10 mouse cellular contexts compared by ENCODE assay signal in genomic region chr5:148454200-148454599, GRCm38 (mm10). TPM values are rescaled to one million over a fixed set of nuclear protein-coding genes. Genes with fewer than 3 reads are reported as not detected.
DNase-seq lines count a peak whose midpoint lies in the region; ATAC-seq lines count a peak whose summit lies in the region.
"Had no signal": no experiment of that assay in that cellular context is flagged by ENCODE, and none has a peak within 500 bp of the region (broad histone marks: within the 10 kb centered on the region; RNA-seq: fewer than 3 reads in every experiment).

No protein-coding gene starts in this region.

- 0 out of 2 replicates have a peak, but pooled peaks have one; percentile 47 for ATAC-seq in liver, embryonic 11.5 days (replicated peaks; ENCODE audit: low FRiP score)
- peak; percentile 52 for ATAC-seq in forebrain, embryonic 15.5 days (replicated peaks)

- H3K9ac ChIP-seq in liver, embryonic 11.5 days (ENCODE audit: low read depth, low read length) = no peak overlapping the region
- H3K9ac ChIP-seq in forebrain, embryonic 15.5 days (replicated peaks) = no peak overlapping the region
- H3K9ac ChIP-seq: heart, embryonic 12.5 days had no signal

- no peaks in the 10 kb centered on the region for H3K36me3 ChIP-seq in liver, embryonic 11.5 days (ENCODE audit: control insufficient read depth, insufficient read depth, low read length)
- H3K36me3 ChIP-seq in forebrain, embryonic 15.5 days = no peaks in the 10 kb centered on the region
- H3K36me3 ChIP-seq: heart, embryonic 12.5 days had no signal

- DNase-seq in liver, embryonic 11.5 days (ENCODE audit: low spot score) = no peak
- DNase-seq in liver (no peak), ZHBTc4 (ENCODE audit: low read depth, low spot score) (peak; percentile 53)
- DNase-seq in retina, embryonic 14.5 days (ENCODE audit: low spot score) = peak; percentile 20
- DNase-seq in adrenal gland, adult 18-20 months (ENCODE audit: low spot score in 2 of 2) = no peak
- DNase-seq in heart, postnatal 14 days = no peak
- DNase-seq: gastrocnemius, adult 2 months; lung, adult 18-20 months had no signal

- intact Hi-C loops in heart, postnatal 14 days (cut with DNase I) = loop anchor here (5.0 kb wide), 1 partner anchor 338 kb away; no protein-coding TSS in a partner anchor

- no peaks in the 10 kb centered on the region for H3K9me3 ChIP-seq in liver, embryonic 11.5 days (ENCODE audit: control insufficient read depth, low read length)
- no peaks in the 10 kb centered on the region for H3K9me3 ChIP-seq in forebrain, embryonic 15.5 days

- WGBS in liver, embryonic 11.5 days = 50% methylated on average over 5 of the region's 5 CpGs
- 78% methylated on average over 5 of the region's 5 CpGs for WGBS in forebrain, embryonic 15.5 days

- no peak overlapping the region for H3K4me3 ChIP-seq in liver, embryonic 11.5 days (ENCODE audit: low read depth, low read length)
- H3K4me3 ChIP-seq in forebrain, embryonic 15.5 days = no peak overlapping the region
- H3K4me3 ChIP-seq: gastrocnemius, adult 2 months; heart, embryonic 12.5 days had no signal

- H3K27ac ChIP-seq in liver, embryonic 11.5 days (ENCODE audit: low read depth, low read length) = no peak overlapping the region
- H3K27ac ChIP-seq in forebrain, embryonic 15.5 days (replicated peaks) = peak overlapping the region; percentile 60; the same call in 1 of the 2 replicates
- H3K27ac ChIP-seq: gastrocnemius, adult 2 months had no signal

- no peaks in the 10 kb centered on the region for H3K4me1 ChIP-seq in liver, embryonic 11.5 days (replicated peaks; ENCODE audit: control insufficient read depth, insufficient read depth, low read length)
- H3K4me1 ChIP-seq in forebrain, embryonic 15.5 days = peaks cover 16% of the 10 kb centered on the region
- H3K4me1 ChIP-seq: heart, embryonic 12.5 days had no signal

- H3K4me2 ChIP-seq in liver, embryonic 11.5 days = no peak overlapping the region
- no peak overlapping the region for H3K4me2 ChIP-seq in forebrain, embryonic 15.5 days (replicated peaks)
- H3K4me2 ChIP-seq: heart, embryonic 12.5 days had no signal

- no peaks in the 10 kb centered on the region for H3K27me3 ChIP-seq in liver, embryonic 11.5 days (replicated peaks; ENCODE audit: control insufficient read depth, insufficient read depth, low read length)
- no peaks in the 10 kb centered on the region for H3K27me3 ChIP-seq in forebrain, embryonic 15.5 days
- H3K27me3 ChIP-seq: heart, embryonic 12.5 days had no signal

RNA-seq across cellular contexts. Expression of gene Slc7a1, which starts 54.5 kb away (rescaled TPM):
- 58.4 and 63.4 TPM in 2 replicates for polyA plus RNA-seq in liver, embryonic 11.5 days (2014; fragmentation: Nextera tagmentation; extraction: Ambion mirVana)
- 32.4 and 37.5 TPM in 2 replicates for polyA plus RNA-seq in forebrain, embryonic 15.5 days (2015; fragmentation: Nextera tagmentation; extraction: Ambion mirVana)
- 10 to 100 TPM; 87.0 to 94.9 TPM for total RNA-seq in adrenal gland, adult 18-20 months (2021)
- total RNA-seq in heart, postnatal 14 days (2021) = 10 to 100 TPM; 16.2 to 17.7 TPM

Comparison
In these comparisons a context has a peak if more than half of its experiments do, and no peak if none do; other contexts are left out.
1. DNase-seq: peak in ZHBTc4 (single experiment) and retina, embryonic 14.5 days (single experiment); none in liver, embryonic 11.5 days (single experiment), liver (single experiment), adrenal gland, adult 18-20 months (0 of 2) and heart, postnatal 14 days (0 of 2).
2. RNA of gene Slc7a1, which starts 54.5 kb away (total RNA-seq): 87.0 to 94.9 TPM in adrenal gland, adult 18-20 months; 16.2 to 17.7 TPM in heart, postnatal 14 days; every median in the first group is over 4 times any median in the second.